Mouse (Mus musculus) kidney, adult 2 months (tissue): ENCODE data around the gene Krt24. TPM values are rescaled to one million over a fixed set of nuclear protein-coding genes. Genes with fewer than 3 reads are reported as not detected.
A peak's percentile ranks its signal among the peaks of the same experiment; 100 is the strongest.

Source experiments
- DNase-seq: peaks from one replicate; pipeline ENCODE4 v3.0.0; 2021
- H3K27ac ChIP-seq: fragments of 200-500 bp; 2 replicates; pipeline ENCODE4 v1.5.1; 2012; ENCODE audit warnings: low read depth, low read length, control low read depth, inconsistent platforms; ENCODE audit not compliant: insufficient read depth
- H3K27me3 ChIP-seq: fragments of 200-500 bp; replicated peaks from 2 replicates; pipeline ENCODE4 v1.6.1; 2012; ENCODE audit warnings: mild to moderate bottlenecking, moderate library complexity, low read length, inconsistent platforms; ENCODE audit not compliant: control insufficient read depth, insufficient read depth
- H3K36me3 ChIP-seq: fragments of 200-500 bp; 2 replicates; pipeline ENCODE4 v1.6.1; 2012; ENCODE audit warnings: mild to moderate bottlenecking, moderate library complexity, low read length, inconsistent platforms; ENCODE audit not compliant: control insufficient read depth, insufficient read depth
- H3K4me1 ChIP-seq: fragments of 200-500 bp; 2 replicates; pipeline ENCODE4 v1.6.1; 2011; ENCODE audit warnings: low read length; ENCODE audit not compliant: control insufficient read depth, insufficient read depth
- H3K4me3 ChIP-seq: fragments of 200-500 bp; 2 replicates; pipeline ENCODE4 v1.5.1; 2011; ENCODE audit warnings: mild to moderate bottlenecking, low read depth, low read length, control low read depth; ENCODE audit not compliant: insufficient read depth
- CTCF ChIP-seq: fragments of 200-500 bp; conservative IDR thresholded peaks from 2 replicates; pipeline ENCODE4 v1.5.1; 2011; ENCODE audit warnings: low read depth, mild to moderate bottlenecking, control low read depth, low read length, moderate library complexity, mixed read lengths; ENCODE audit not compliant: insufficient read depth, insufficient read length
- POLR2A ChIP-seq: fragments of 200-500 bp; IDR thresholded peaks from one replicate; pipeline ENCODE4 v1.6.1; 2011; ENCODE audit warnings: low read depth, low read length, control low read depth
- WGBS: fragments of 180-500 bp; shearing (Covaris S2); methylation state at CpG from one replicate; pipeline ENCODE4 v1.1.7; 2018; 5-methylcytosine and 5-hydroxymethylcytosine counted together
- polyA plus RNA-seq: library from polyadenylated mRNA; depleted of rRNA; stranded (reverse); fragments of >200 nt; gene quantifications from 2 replicates; pipeline ENCODE4 v1.2.3, GENCODE M21; 2012

The Krt24 gene
- polyA plus RNA-seq, 1 experiment: not detected

GRCm38 (mm10) chr11:99281116-99281515 is 3.9 kb downstream of the Krt24 start:
- no peaks in the 10 kb centered on the region; the same call in 1 of the 2 replicates for H3K27me3 ChIP-seq
- H3K36me3 ChIP-seq: no peaks in the 10 kb centered on the region
- H3K4me1 ChIP-seq: no peaks in the 10 kb centered on the region
- WGBS: 83% methylated on average over 9 of the region's 9 CpGs
- no peak for DNase-seq
- TF ChIP-seq POLR2A: no peak
- TF ChIP-seq CTCF: no peak
- no peak overlapping the region for H3K27ac ChIP-seq
- no peak overlapping the region for H3K4me3 ChIP-seq

DNA sequence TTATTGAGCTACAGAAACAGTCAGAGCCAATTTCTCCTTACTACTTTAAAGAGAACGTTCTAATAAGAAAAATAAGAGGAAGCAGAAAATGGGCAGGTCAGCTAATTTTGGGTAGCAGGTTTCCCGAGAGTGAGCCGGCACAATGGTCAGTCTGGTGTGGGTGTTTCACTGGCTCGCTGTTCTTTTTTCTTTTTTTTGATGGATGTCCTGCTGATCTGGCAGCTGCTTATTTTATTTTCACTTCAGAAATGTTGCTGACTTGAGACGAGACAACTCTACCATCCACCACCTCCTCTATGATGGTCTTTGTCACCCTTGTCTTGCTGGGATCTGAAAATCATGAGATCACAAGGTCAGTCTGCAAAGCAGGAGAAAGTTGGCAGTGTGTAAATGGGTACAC is 5.1 kb downstream of the Krt24 start:
- H3K36me3 ChIP-seq: no peaks in the 10 kb centered on the region
- no peak overlapping the region for H3K4me3 ChIP-seq
- WGBS: 60% methylated on average over 5 of the region's 5 CpGs
- H3K27ac ChIP-seq: no peak overlapping the region
- H3K27me3 ChIP-seq: no peaks in the 10 kb centered on the region; the same call in 1 of the 2 replicates
- H3K4me1 ChIP-seq: no peaks in the 10 kb centered on the region
- TF ChIP-seq CTCF: no peak
- DNase-seq: no peak

DNA sequence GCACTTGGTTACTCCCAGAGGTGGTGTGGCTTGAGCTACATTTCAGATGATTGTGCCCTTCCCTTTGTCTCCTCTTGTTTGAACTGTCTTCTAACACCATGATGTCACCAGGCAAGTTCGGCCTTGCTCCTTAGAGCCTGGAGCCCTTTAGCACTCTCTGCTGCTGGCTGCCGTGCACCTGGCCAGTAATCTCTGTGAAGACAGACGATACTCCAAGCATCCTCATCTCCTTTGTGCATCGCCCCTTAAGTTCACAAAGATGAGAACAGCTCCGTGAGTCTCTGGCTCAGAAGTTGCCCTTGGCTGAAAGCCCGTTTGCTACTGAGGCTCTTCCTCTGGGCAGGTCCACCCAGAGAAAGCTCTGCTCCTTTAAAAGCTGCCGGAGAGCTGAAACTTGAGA is 8.3 kb downstream of the Krt24 start:
- no peak for TF ChIP-seq CTCF
- no peak for TF ChIP-seq POLR2A
- H3K27me3 ChIP-seq: no peaks in the 10 kb centered on the region; the same call in 1 of the 2 replicates
- H3K4me1 ChIP-seq: no peaks in the 10 kb centered on the region

GRCm38 (mm10) chr11:99275624-99276023 is 9.4 kb downstream of the Krt24 start:
- WGBS: 62% methylated on average over 6 of the region's 6 CpGs
- TF ChIP-seq POLR2A: no peak
- no peak for TF ChIP-seq CTCF
- Histone ChIP-seq H3K27ac (no peak overlapping the region), H3K4me3 (no peak overlapping the region), H3K27me3 (no peaks in the 10 kb centered on the region; the same call in 1 of the 2 replicates), H3K4me1 (no peaks in the 10 kb centered on the region), H3K36me3 (no peaks in the 10 kb centered on the region)
- DNase-seq: no peak

More for the DNA sequence above, 8.3 kb downstream of the Krt24 start:
- no peak overlapping the region for H3K27ac ChIP-seq
- 32% methylated on average over 7 of the region's 7 CpGs for WGBS
- no peak for DNase-seq
- H3K4me3 ChIP-seq: no peak overlapping the region
- H3K36me3 ChIP-seq: no peaks in the 10 kb centered on the region

- TF ChIP-seq CTCF (no peak), POLR2A (no peak)
- Histone ChIP-seq H3K27ac (no peak overlapping the region), H3K4me1 (no peaks in the 10 kb centered on the region), H3K4me3 (no peak overlapping the region), H3K36me3 (no peaks in the 10 kb centered on the region), H3K27me3 (no peaks in the 10 kb centered on the region)
- no peak for DNase-seq
- WGBS: 93% methylated on average over 4 of the region's 4 CpGs
Measured at GRCm38 (mm10) chr11:99272721-99273120, 12.3 kb downstream of the Krt24 start.

- no peaks in the 10 kb centered on the region for H3K27me3 ChIP-seq
- WGBS: 73% methylated on average over 7 of the region's 7 CpGs
- DNase-seq: no peak
- no peak overlapping the region for H3K4me3 ChIP-seq
- no peak overlapping the region for H3K27ac ChIP-seq
- H3K4me1 ChIP-seq: no peaks in the 10 kb centered on the region
- no peaks in the 10 kb centered on the region for H3K36me3 ChIP-seq
- TF ChIP-seq CTCF (no peak), POLR2A (no peak)
Measured at GRCm38 (mm10) chr11:99269192-99269591, 15.9 kb downstream of the Krt24 start.

DNA sequence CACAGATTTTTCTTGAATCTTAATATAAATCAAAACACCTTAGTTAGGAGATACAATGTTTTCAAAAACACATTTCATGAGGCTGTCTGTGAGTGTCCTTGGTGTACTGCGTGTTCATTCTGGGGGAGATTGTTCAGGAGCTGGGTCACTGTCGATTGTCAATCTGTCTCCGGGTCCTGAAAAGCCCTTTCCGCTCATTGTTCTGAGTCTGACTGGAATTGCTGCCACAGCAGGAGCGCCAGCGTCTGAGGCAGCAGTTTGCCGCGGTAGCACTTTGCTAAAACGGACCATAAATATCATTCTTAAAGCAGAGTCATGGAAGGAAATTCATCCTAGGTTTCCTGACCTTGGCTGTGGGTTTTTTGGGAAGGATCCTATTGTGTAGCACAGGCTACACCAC is 19.3 kb downstream of the Krt24 start:
- TF ChIP-seq POLR2A (no peak), CTCF (no peak)
- WGBS: 41% methylated on average over 9 of the region's 9 CpGs
- Histone ChIP-seq H3K4me1 (no peaks in the 10 kb centered on the region), H3K4me3 (no peak overlapping the region), H3K27me3 (no peaks in the 10 kb centered on the region), H3K36me3 (no peaks in the 10 kb centered on the region), H3K27ac (peak overlapping the region; percentile 65; the same call in 1 of the 2 replicates)
- peak; percentile 68 for DNase-seq

DNA sequence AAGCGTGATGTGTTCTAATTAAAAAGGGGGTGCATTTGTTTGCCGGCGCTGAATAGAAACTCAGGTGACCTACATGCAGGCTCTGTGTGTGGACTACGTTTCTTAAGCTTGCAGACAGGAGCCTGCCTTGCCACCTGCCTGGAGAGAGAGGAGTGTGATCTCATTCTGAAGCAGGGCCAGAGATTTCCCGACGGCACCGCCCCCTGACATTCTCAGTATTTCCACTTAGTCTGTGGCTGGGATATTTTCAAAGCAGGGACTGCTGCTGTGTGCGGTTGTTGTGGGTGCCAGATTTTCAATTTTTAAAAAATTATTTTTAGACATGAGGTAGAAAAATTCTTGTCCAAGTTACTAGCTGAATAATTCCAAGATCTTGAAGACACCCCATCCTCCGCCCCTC is 19.8 kb downstream of the Krt24 start:
- DNase-seq: peak; percentile 28
- H3K27me3 ChIP-seq: no peaks in the 10 kb centered on the region
- H3K27ac ChIP-seq: peak overlapping the region; percentile 33; the same call in 1 of the 2 replicates
- H3K36me3 ChIP-seq: no peaks in the 10 kb centered on the region
- WGBS: 66% methylated on average over 9 of the region's 9 CpGs
- H3K4me3 ChIP-seq: no peak overlapping the region
- TF ChIP-seq CTCF (no peak), POLR2A (no peak)
- no peaks in the 10 kb centered on the region for H3K4me1 ChIP-seq
